Mouse (Mus musculus) E14TG2a.4 (cell line): ENCODE measurements at regions not wholly inside any gene's neighbourhood (a gene's known extent, or its start where the extent isn't known, plus 50 kb on each side); places are given as distances from the start of the nearest gene placed in this dataset.

ENCODE experiments used
- H3K27me3 ChIP-seq: 2 replicates; pipeline ENCODE4 v1.6.1; 2014; ENCODE audit warnings: low read length, control low read depth; ENCODE audit not compliant: insufficient read depth
- H3K36me3 ChIP-seq: 2 replicates; pipeline ENCODE4 v1.6.1; 2014; ENCODE audit warnings: low read length, control low read depth; ENCODE audit not compliant: insufficient read depth
- H3K4me1 ChIP-seq: replicated peaks from 2 replicates; pipeline ENCODE4 v1.6.1; 2014; ENCODE audit warnings: low read depth, low read length, control low read depth
- H3K4me3 ChIP-seq: replicated peaks from 2 replicates; pipeline ENCODE4 v1.5.1; 2014; ENCODE audit warnings: mild to moderate bottlenecking, low read length
- H3K9me3 ChIP-seq: 2 replicates; pipeline ENCODE4 v1.6.1; 2014; ENCODE audit warnings: low read length, control low read depth
- CTCF ChIP-seq: conservative IDR thresholded peaks from 2 replicates; pipeline ENCODE4 v1.5.1; 2014; ENCODE audit warnings: low read length
- NANOG ChIP-seq: IDR thresholded peaks from 2 replicates; pipeline ENCODE4 v1.6.1; 2014; ENCODE audit warnings: borderline replicate concordance, low read length, mixed read lengths
- POU5F1 ChIP-seq: IDR thresholded peaks from 2 replicates; pipeline ENCODE4 v1.6.1; 2014; ENCODE audit warnings: low read length, borderline replicate concordance

GRCm38 (mm10) chr16:51650100-51650499, 380.9 kb upstream of the Cblb start:
- Histone ChIP-seq H3K27me3 (no peaks in the 10 kb centered on the region), H3K4me1 (no peaks in the 10 kb centered on the region), H3K9me3 (0 out of 2 replicates have a peak, but pooled peaks cover under 1% of the 10 kb centered on the region), H3K36me3 (no peaks in the 10 kb centered on the region), H3K4me3 (no peak overlapping the region)
- no peak for TF ChIP-seq CTCF
- no peak for TF ChIP-seq NANOG
- TF ChIP-seq POU5F1, result no peak

DNA sequence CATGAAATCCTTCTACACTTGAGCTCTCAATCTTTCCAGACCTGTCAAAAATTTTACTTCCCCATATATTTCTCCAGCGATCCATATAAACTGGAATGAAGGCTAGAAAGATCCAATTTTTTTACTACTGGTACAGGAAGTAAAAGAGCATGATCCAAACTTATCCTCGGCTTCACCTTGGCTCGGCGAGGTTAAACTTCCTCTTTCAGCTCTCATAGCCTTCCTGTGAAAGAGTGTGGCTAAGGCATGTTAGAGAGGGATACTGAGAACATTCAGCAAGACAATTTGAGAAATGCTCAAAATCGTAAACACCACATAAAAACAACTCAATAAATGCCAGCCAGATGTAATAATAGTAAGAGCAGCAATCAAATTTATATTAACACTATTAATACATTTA, 380.3 kb upstream of the Cblb start:
- TF ChIP-seq POU5F1 (no peak), NANOG (no peak), CTCF (no peak)
- Histone ChIP-seq H3K27me3 (no peaks in the 10 kb centered on the region), H3K36me3 (no peaks in the 10 kb centered on the region), H3K9me3 (no peaks in the 10 kb centered on the region), H3K4me3 (no peak overlapping the region), H3K4me1 (no peaks in the 10 kb centered on the region)

- TF ChIP-seq POU5F1 (no peak), NANOG (no peak), CTCF (no peak)
- Histone ChIP-seq H3K4me3 (no peak overlapping the region), H3K4me1 (peaks cover 4% of the 10 kb centered on the region; the same call in 1 of the 2 replicates), H3K36me3 (no peaks in the 10 kb centered on the region), H3K27me3 (no peaks in the 10 kb centered on the region), H3K9me3 (no peaks in the 10 kb centered on the region)
Observed at GRCm38 (mm10) chr16:51661693-51662092, 369.3 kb upstream of the Cblb start.

DNA sequence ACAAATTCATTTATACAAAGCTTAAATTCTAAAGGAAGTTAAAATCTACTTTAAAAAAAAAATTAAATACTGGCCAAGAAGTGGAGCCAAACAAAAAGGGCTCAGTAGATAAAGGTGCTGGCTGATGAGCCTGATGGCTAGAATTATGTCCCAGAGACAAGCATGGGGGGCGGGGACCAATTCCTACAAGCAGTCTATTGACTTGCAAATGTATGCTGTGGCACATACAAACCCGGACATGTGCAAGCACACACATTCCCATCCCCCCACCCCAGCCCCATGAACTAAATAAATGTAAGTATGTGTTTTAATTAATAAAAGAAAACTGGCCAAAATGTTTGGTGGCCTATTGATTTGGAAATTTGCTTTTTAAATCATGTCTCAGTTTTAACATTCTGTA, 366.7 kb upstream of the Cblb start:
- Histone ChIP-seq H3K4me3 (no peak overlapping the region), H3K27me3 (no peaks in the 10 kb centered on the region), H3K9me3 (peaks cover 11% of the 10 kb centered on the region; the same call in 1 of the 2 replicates), H3K4me1 (peaks cover 4% of the 10 kb centered on the region; the same call in 1 of the 2 replicates), H3K36me3 (no peaks in the 10 kb centered on the region)
- TF ChIP-seq POU5F1 (no peak), CTCF (no peak), NANOG (no peak)

DNA sequence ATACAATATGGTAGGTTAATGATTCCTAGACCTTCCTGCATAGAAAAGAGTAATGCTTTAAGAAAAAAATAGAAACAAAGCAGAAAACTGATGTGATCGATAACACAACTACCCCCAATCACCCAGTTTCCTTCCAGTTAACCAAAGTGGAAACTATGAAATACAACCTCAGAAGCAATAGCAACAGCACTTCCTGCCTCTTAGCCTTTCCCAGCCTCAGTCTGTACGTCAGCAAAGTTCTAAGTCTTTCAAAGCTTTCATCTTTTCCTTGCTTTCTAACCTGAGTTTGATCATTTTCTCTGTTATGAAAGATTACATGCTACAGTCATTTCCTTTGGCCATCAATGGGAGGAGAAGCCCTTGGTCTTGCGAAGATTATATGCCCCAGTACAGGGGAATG, 355.9 kb upstream of the Cblb start:
- TF ChIP-seq NANOG (no peak), POU5F1 (no peak), CTCF (no peak)
- Histone ChIP-seq H3K4me3 (no peak overlapping the region), H3K36me3 (no peaks in the 10 kb centered on the region), H3K9me3 (no peaks in the 10 kb centered on the region), H3K27me3 (no peaks in the 10 kb centered on the region), H3K4me1 (no peaks in the 10 kb centered on the region)

DNA sequence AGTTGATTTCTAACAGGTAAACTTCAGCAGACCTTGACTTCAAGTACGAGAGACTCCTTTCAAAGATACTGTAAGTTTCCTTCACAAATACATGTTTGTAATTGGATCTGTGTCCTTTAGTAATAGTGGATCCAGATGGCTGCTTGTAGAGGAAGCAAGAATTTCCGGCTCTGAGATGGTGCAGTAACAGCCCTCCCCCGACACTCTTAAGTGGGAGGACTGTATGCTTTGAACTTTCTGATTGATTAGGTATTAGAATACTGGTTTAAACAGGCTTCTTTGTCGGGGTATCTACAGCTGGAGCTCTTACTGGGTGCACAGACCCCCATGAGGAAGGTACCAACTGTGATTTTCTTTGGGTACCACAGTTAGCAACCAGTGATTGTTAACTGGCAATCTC, 355.0 kb upstream of the Cblb start:
- Histone ChIP-seq H3K27me3 (no peaks in the 10 kb centered on the region), H3K9me3 (no peaks in the 10 kb centered on the region), H3K4me3 (no peak overlapping the region), H3K4me1 (no peaks in the 10 kb centered on the region), H3K36me3 (no peaks in the 10 kb centered on the region)
- TF ChIP-seq POU5F1, result no peak

GRCm38 (mm10) chr16:51690861-51691260, 340.2 kb upstream of the Cblb start:
- Histone ChIP-seq H3K27me3 (no peaks in the 10 kb centered on the region), H3K36me3 (no peaks in the 10 kb centered on the region), H3K4me1 (no peaks in the 10 kb centered on the region), H3K9me3 (no peaks in the 10 kb centered on the region), H3K4me3 (no peak overlapping the region)
- TF ChIP-seq POU5F1, result no peak
- TF ChIP-seq NANOG, result no peak
- no peak for TF ChIP-seq CTCF

GRCm38 (mm10) chr16:51705026-51705425, 326.0 kb upstream of the Cblb start:
- H3K4me1 ChIP-seq, result no peaks in the 10 kb centered on the region
- H3K27me3 ChIP-seq, result no peaks in the 10 kb centered on the region
- no peak overlapping the region for H3K4me3 ChIP-seq
- H3K9me3 ChIP-seq, result no peaks in the 10 kb centered on the region
- TF ChIP-seq POU5F1 (no peak), NANOG (no peak), CTCF (no peak)
- H3K36me3 ChIP-seq, result no peaks in the 10 kb centered on the region

GRCm38 (mm10) chr16:51718695-51719094, 312.3 kb upstream of the Cblb start:
- no peaks in the 10 kb centered on the region for H3K4me1 ChIP-seq
- H3K36me3 ChIP-seq, result no peaks in the 10 kb centered on the region
- no peaks in the 10 kb centered on the region for H3K27me3 ChIP-seq
- no peak for TF ChIP-seq CTCF
- TF ChIP-seq POU5F1, result no peak
- no peak for TF ChIP-seq NANOG
- H3K9me3 ChIP-seq, result no peaks in the 10 kb centered on the region
- H3K4me3 ChIP-seq, result no peak overlapping the region
